Mouse (Mus musculus): Measurements from ENCODE around the gene Npnt.

DNA sequence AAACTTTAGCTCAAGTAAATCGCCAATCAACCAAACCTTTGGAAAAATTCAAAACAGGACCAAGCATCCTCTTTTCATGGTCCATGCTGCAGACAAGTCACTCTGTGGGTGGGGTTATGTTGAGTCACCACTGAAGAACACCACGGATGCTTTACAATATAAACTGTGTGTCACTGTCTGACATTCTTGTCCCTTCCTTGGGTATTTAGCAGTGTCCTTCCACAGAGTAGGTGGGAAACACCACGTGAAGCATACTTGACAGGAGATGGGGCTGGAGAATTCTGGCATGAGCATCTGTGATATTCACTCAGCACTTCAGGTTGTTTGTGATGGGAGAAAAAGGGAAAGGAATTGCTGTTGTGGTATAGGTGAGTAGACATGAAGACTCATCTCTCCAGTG is 83.1 kb downstream of the Npnt start:
- TF ChIP-seq POLR2A (IDR thresholded peaks at IDR 0.05; ENCODE audit: low read depth, low read length) (no peak), CTCF (conservative IDR thresholded peaks at IDR 0.05; ENCODE audit: insufficient read depth, insufficient read length, low read depth, low read length) (no peak)
